Mouse (Mus musculus): Measurements from ENCODE around the gene Nr1d2.
A peak's percentile ranks its signal among the peaks of the same experiment; 100 is the strongest.
"Not testable (repeated sequence)": the region's sequence is repeated elsewhere in the genome, so short reads cannot be mapped to it uniquely, and the experiment has no call there.

The Nr1d2 gene

DNA sequence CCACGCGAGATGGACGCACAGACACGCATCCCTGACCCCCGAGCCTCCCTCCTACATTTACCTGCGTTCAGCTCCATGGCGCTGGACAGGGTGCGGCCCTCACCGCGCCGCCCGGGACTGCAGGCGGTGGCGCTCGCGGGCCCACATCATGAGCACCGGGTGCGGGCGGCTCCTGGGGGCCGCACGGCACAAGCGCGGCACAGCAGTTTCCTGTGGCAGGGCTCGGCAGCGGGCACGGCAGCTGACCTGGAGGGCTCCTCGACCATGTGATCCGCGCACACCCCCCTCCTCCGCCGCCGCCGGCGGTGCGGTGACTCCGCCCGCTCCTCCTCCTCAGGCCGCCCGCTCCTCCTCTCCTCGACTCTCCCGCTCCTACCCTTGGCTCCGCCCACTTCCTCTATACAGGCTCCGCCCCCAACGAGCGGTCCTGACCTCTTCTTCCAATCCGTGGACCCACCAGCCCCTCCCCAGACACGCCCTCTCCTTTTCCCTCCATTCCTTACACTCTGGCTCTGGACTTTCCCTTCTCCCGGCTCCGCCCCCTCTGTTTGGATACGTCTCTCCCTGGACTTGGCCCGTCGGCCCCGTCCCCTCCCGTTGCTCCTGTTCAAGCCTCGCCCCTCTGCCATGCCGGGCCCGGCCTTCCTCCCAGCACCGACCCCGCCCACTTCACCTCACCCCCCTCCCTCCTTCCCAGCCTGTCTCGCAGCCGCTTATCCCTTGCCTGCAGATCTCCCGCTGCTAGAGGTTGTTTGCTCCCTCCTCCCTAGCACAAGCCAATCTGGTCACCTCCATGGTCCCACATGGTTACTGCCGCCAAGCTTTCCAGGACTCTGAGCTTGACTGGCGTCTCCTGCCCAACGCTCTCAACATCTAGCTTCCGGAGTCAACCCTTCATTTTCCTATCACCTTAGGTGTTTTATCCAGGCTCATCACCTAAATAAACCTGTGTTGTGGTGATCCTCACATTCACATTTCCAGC lies at the start of gene Nr1d2:
TSS of gene Nr1d2 (minus strand) at position 378 of the 982 bp plus-strand sequence.
- DNase-seq (ENCODE audit: low spot score) = peak; percentile 100

GRCm38 (mm10) chr14:18287391-18287790 lies 48.5 kb upstream of the Nr1d2 start:
- no peak for DNase-seq (ENCODE audit: low spot score)

- DNase-seq (ENCODE audit: low spot score) = no peak
Observed at GRCm38 (mm10) chr14:18286441-18286840, 47.5 kb upstream of the Nr1d2 start.

- DNase-seq (ENCODE audit: low spot score) = no peak
Observed at GRCm38 (mm10) chr14:18285476-18285875, 46.5 kb upstream of the Nr1d2 start.

DNA sequence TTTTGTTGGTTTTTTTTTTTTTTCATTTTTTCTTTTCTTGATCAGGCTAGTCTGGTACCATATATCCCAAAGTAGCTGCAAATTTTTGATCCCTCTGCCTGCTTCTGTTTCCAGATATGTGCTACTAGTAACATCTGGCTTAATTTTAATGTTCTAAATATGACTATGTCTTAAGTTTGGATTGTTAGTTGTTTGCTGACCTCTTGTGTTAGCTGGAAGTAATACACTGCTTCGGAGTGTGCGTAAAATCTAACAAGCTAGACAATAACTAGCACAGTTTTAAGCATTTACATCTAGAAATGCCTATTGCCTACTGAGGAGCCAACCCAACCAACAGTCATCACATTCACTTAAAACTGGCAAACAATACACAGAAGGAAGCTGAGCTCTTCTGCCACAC lies 45.7 kb upstream of the Nr1d2 start:
- DNase-seq (ENCODE audit: low spot score) = no peak

- DNase-seq (ENCODE audit: low spot score) = no peak
Observed at GRCm38 (mm10) chr14:18280375-18280774, 41.4 kb upstream of the Nr1d2 start.

GRCm38 (mm10) chr14:18274526-18274925 lies 35.6 kb upstream of the Nr1d2 start:
- DNase-seq (ENCODE audit: low spot score) = no peak

- DNase-seq (ENCODE audit: low spot score) = no peak
Observed at GRCm38 (mm10) chr14:18271666-18272065, 32.7 kb upstream of the Nr1d2 start.

DNA sequence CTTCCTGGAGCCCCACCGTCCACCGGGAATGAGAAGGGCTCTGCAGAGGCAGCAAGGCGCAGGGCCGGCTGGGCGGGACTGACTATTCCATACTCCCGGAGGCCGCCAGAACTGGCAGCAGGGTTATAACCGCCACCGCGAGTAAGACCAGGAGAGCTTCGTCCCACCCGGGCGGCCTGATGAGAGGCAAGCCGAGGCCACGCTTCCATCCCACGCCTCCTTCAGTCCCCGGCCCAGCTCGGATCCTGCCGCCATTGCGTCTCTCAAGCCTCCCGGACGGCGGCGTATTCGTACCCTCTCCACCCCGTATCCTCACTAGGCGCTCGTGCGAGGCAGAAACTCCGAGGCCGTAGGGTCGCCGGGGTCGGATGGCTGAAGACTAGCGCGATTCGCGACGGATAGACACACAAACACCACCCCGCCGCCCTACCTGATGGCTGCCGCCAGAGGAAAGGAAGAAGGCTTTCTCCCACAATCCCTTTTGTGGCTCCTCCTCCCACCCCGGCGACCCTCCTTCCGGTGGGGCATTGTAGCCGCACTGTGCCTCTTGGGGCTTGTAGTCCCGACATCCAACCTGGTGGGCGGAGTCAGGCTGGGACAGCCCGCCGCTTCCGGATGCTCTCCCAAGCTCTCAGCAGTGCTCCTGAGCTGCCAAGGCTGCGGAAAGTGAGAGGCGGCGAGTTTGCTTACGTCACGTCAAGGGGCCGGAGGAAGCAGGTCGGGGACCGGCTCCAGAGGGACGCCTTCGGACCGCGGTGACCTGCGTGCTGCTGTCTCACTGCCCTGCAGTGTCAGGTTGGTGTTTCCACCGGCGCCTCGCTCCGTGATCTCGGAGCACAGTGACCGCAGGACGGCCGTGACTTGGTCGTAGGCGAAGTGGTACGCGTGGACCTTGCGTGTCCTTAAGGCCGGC lies 31.9 kb upstream of the Nr1d2 start, which contains the start of the genes Nkiras1 and Rpl15:
TSS of gene Nkiras1 (plus strand) at position 608 of the 913 bp plus-strand sequence.
TSS of gene Rpl15 (minus strand) at position 863 of the 913 bp plus-strand sequence.
- DNase-seq (ENCODE audit: low spot score) = peak; percentile 99

DNA sequence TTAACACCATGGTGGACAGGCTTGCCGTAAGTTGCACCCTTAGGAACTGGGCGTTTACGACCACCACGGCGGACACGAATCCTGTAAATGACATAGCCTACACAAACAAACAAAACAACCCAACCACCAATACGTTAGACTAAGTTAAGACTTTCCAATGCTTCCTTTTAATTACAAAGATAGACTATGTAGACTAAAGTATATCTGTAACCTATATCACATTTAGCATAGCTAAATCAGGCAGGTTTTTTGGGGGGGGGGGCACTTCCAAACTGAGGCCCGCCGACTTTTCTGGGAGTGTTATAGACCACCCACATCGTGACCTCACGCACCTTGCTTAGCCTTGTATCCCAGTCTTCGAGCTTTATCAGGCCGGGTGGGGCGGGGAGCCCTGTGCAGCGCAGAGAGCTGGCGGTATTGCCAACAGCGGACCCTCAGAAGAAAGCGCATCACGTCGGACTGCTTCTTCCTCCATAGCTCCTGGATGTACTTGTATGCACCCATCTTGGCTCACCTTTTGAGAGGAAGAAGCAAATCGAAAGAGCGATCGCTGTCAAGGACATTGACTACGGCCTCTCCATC lies 31.1 kb upstream of the Nr1d2 start:
- not testable (repeated sequence) for DNase-seq (ENCODE audit: low spot score)

- DNase-seq (ENCODE audit: low spot score) = peak; percentile 26
Observed at GRCm38 (mm10) chr14:18263427-18263826, 24.5 kb upstream of the Nr1d2 start.

GRCm38 (mm10) chr14:18261203-18261602 lies 22.3 kb upstream of the Nr1d2 start:
- DNase-seq (ENCODE audit: low spot score) = no peak

DNA sequence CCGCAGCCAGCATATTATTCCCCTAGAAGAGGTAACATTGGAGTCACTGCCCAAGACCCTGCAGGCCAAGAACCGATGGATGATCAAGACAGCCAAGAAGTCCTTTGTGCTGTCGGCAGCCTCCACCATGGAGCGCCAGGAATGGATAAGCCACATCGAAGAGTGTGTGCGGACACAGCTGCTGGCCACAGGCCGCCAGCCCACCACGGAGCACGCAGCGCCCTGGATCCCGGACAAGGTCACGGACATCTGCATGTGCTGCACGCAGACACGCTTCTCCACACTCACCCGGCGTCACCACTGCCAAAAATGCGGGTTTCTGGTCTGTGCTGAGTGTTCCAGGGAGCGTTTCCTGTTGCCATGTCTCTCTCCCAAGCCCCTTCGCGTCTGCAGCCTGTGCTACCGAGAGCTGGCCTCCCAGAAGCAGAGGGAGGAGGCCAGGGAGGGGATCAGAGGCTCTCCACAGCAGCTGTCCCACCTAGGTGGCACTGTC lies 3.8 kb upstream of the Nr1d2 start:
- no peak for DNase-seq (ENCODE audit: low spot score)

DNA sequence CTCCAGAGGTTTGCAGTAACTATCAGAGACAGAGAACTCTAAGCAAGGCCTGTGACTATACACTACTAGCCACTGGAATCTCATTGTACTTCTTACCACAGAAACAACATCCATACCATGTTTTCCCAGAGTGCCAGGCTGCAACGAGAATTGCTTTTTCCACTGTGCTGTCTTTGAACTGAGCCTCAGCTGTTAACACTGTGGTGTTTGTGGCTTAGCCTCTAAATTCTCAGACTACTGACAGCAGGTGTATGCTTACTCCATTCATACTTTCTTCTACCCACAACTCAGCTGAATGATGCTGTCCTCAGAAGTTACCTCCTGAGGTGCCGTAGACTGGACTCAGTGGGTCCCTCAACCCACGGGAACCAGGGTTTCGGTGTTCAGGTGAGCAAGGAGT lies 2.9 kb upstream of the Nr1d2 start:
- no peak for DNase-seq (ENCODE audit: low spot score)

GRCm38 (mm10) chr14:18240132-18240531 lies 1.2 kb upstream of the Nr1d2 start:
- DNase-seq (ENCODE audit: low spot score) = no peak

GRCm38 (mm10) chr14:18238131-18238749 lies 687 bp downstream of the Nr1d2 start:
- DNase-seq (ENCODE audit: low spot score) = peak; percentile 98

- no peak for DNase-seq (ENCODE audit: low spot score)
Observed at GRCm38 (mm10) chr14:18237381-18237780, 1.5 kb downstream of the Nr1d2 start.

GRCm38 (mm10) chr14:18236496-18237235 lies 2.3 kb downstream of the Nr1d2 start:
- not testable (repeated sequence) for DNase-seq (ENCODE audit: low spot score)

- DNase-seq (ENCODE audit: low spot score) = peak; percentile 23
Observed at GRCm38 (mm10) chr14:18233981-18234960, 4.7 kb downstream of the Nr1d2 start.

Data from urinary bladder, postnatal 14 days (tissue).